Mouse (Mus musculus) stomach, embryonic 14.5 days (tissue): ENCODE data around the gene Rapsn. TPM values are rescaled to one million over a fixed set of nuclear protein-coding genes. Genes with fewer than 3 reads are reported as not detected.

ENCODE experiments used
- ATAC-seq: fragments of 200-750 bp; cut with Nextera tagmentation; 2 replicates; pipeline ENCODE4 v1.8.0; 2017; ENCODE audit warnings: low read depth, moderate TSS enrichment; ENCODE audit not compliant: insufficient number of reproducible peaks, insufficient read depth, low FRiP score
- H3K27ac ChIP-seq: fragments of 300-500 bp; sonication (generic); 2 replicates; pipeline ENCODE4 v1.5.1; 2014; ENCODE audit warnings: mild to moderate bottlenecking, low read length, moderate library complexity, mixed read lengths
- H3K27me3 ChIP-seq: fragments of 300-500 bp; sonication (generic); 2 replicates; pipeline ENCODE4 v1.6.1; 2014; ENCODE audit warnings: low read length, control low read depth, mixed read lengths; ENCODE audit not compliant: control insufficient read depth, insufficient read depth
- H3K36me3 ChIP-seq: fragments of 300-500 bp; sonication (generic); 2 replicates; pipeline ENCODE4 v1.6.1; 2014; ENCODE audit warnings: mild to moderate bottlenecking, control low read depth, low read length, moderate library complexity, mixed read lengths; ENCODE audit not compliant: control insufficient read depth, insufficient read depth
- H3K4me1 ChIP-seq: fragments of 300-500 bp; sonication (generic); 2 replicates; pipeline ENCODE4 v1.6.1; 2014; ENCODE audit warnings: low read length, control low read depth, mixed read lengths; ENCODE audit not compliant: control insufficient read depth, insufficient read depth
- H3K4me2 ChIP-seq: fragments of 300-500 bp; sonication (generic); replicated peaks from 2 replicates; pipeline ENCODE4 v1.6.1; 2014; ENCODE audit warnings: low read depth, low read length, control low read depth
- H3K4me3 ChIP-seq: fragments of 300-500 bp; sonication (generic); 2 replicates; pipeline ENCODE4 v1.5.1; 2014; ENCODE audit warnings: low read depth, low read length, control low read depth
- H3K9ac ChIP-seq: fragments of 300-500 bp; sonication (generic); replicated peaks from 2 replicates; pipeline ENCODE4 v1.6.1; 2014; ENCODE audit warnings: low read depth, mild to moderate bottlenecking, control low read depth, low read length, moderate library complexity, mixed read lengths
- H3K9me3 ChIP-seq: fragments of 300-500 bp; sonication (generic); 2 replicates; pipeline ENCODE4 v1.6.1; 2016; ENCODE audit warnings: low read depth, low read length, control low read depth; ENCODE audit not compliant: control insufficient read depth
- WGBS: fragments of 180-500 bp; shearing (Covaris S2); extraction: QIAGEN DNeasy Blood & Tissue Kit; methylation state at CpG from one replicate; pipeline ENCODE4 v1.1.7; 2014; 5-methylcytosine and 5-hydroxymethylcytosine counted together
- polyA plus RNA-seq: library from polyadenylated mRNA; unstranded; fragments of >200 nt; fragmentation: Nextera tagmentation; extraction: Ambion mirVana; gene quantifications from 2 replicates; pipeline ENCODE4 v1.2.1, GENCODE M21; 2014

Rapsn gene
- polyA plus RNA-seq, 1 experiment from 2014 or later, result 1.6 TPM

- peaks cover 10% of the 10 kb centered on the region; the same call in 1 of the 2 replicates for H3K36me3 ChIP-seq
- no peak overlapping the region for H3K27ac ChIP-seq
- H3K4me3 ChIP-seq, result no peak overlapping the region
- H3K9me3 ChIP-seq, result no peaks in the 10 kb centered on the region
- WGBS, result 86% methylated on average over 1 of the region's 1 CpGs
- H3K9ac ChIP-seq, result no peak overlapping the region
- H3K4me1 ChIP-seq, result no peaks in the 10 kb centered on the region
- H3K27me3 ChIP-seq, result no peaks in the 10 kb centered on the region
- ATAC-seq, result no peak
- H3K4me2 ChIP-seq, result no peak overlapping the region
These were observed 11.5 kb upstream of the Rapsn start for GRCm38 (mm10) chr2:91023956-91024355.

GRCm38 (mm10) chr2:91025081-91025516, 10.3 kb upstream of the Rapsn start:
- Histone ChIP-seq H3K9me3 (no peaks in the 10 kb centered on the region), H3K9ac (no peak overlapping the region), H3K36me3 (peaks cover 7% of the 10 kb centered on the region; the same call in 1 of the 2 replicates), H3K27ac (no peak overlapping the region), H3K4me1 (no peaks in the 10 kb centered on the region), H3K4me2 (no peak overlapping the region), H3K27me3 (no peaks in the 10 kb centered on the region), H3K4me3 (no peak overlapping the region)
- 82% methylated on average over 1 of the region's 1 CpGs for WGBS
- no peak for ATAC-seq

GRCm38 (mm10) chr2:91026491-91026890, 8.9 kb upstream of the Rapsn start:
- no peak for ATAC-seq
- Histone ChIP-seq H3K36me3 (no peaks in the 10 kb centered on the region), H3K4me3 (no peak overlapping the region), H3K4me2 (no peak overlapping the region), H3K27me3 (no peaks in the 10 kb centered on the region), H3K4me1 (no peaks in the 10 kb centered on the region), H3K9ac (no peak overlapping the region), H3K9me3 (no peaks in the 10 kb centered on the region), H3K27ac (no peak overlapping the region)
- WGBS, result 81% methylated on average over 1 of the region's 1 CpGs

DNA sequence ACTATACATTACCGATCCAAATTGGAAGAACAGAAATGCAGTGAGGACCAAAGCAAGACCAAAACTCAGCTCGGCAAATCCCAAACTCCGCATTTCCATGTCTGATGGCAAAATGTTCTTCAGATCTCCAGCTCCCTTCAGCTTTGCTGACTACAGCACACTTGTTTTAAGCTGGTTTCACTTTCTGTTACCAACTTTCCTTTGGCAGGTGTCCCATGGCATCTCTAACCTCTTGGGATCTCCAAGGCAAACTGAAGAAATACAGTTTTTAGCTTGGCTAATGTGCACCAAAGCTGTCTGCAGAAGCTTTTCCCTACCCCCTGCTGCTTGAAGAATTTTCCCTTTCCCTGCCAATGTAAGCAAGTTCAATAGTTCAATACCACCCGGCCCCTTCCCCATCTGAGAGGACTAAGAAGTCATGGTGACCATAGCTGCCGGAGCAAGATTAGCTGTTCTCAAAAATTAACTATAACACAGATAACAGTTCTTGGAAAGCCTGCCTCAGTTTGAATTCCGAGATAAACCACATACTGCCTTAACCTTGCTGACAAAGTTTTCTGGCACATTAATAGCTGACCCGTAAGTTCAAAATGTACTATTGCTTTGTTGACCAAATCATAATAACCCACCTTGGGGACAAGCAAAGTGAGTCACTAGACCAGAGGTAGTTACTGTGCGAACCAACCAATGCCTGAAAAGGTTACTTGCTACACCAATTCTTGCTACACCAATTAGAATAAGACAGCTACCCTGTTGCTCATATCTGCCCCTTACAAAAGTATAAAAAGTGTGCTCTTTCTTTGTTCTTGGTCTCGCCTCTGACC, 7.8 kb upstream of the Rapsn start:
- Histone ChIP-seq H3K9ac (no peak overlapping the region), H3K9me3 (no peaks in the 10 kb centered on the region), H3K4me3 (no peak overlapping the region), H3K36me3 (no peaks in the 10 kb centered on the region), H3K27ac (no peak overlapping the region), H3K4me1 (no peaks in the 10 kb centered on the region), H3K4me2 (no peak overlapping the region), H3K27me3 (no peaks in the 10 kb centered on the region)
- WGBS, result 85% methylated on average over 9 of the region's 9 CpGs
- ATAC-seq, result no peak

DNA sequence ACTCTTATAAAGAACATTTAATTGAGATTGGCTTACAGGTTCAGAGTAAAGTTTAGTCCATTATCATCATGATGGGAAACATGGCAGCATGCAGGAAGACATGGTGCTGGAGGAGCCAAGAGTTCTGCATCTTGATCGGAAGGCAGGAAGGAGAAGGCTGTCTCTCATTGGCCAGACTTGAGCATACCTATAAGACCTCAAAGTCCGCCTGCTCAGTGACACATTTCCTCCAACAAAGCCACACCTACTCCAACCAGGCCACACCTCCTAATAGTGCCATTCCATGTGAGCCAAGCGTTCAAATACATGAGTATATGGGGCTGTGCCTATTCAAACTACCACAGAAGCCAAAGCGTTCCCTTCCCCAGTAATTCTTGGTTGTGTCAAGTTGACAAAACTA, 4.2 kb upstream of the Rapsn start:
- H3K36me3 ChIP-seq, result no peaks in the 10 kb centered on the region
- no peaks in the 10 kb centered on the region for H3K4me1 ChIP-seq
- 85% methylated on average over 4 of the region's 4 CpGs for WGBS
- ATAC-seq, result no peak
- no peaks in the 10 kb centered on the region for H3K27me3 ChIP-seq
- no peaks in the 10 kb centered on the region for H3K9me3 ChIP-seq
- H3K9ac ChIP-seq, result no peak overlapping the region
- no peak overlapping the region for H3K4me3 ChIP-seq
- no peak overlapping the region for H3K27ac ChIP-seq
- H3K4me2 ChIP-seq, result no peak overlapping the region

GRCm38 (mm10) chr2:91033000-91033399, 2.4 kb upstream of the Rapsn start:
- H3K4me3 ChIP-seq, result no peak overlapping the region
- no peak overlapping the region for H3K27ac ChIP-seq
- WGBS, result 21% methylated on average over 3 of the region's 3 CpGs
- no peaks in the 10 kb centered on the region for H3K36me3 ChIP-seq
- no peaks in the 10 kb centered on the region for H3K27me3 ChIP-seq
- no peak for ATAC-seq
- H3K4me2 ChIP-seq, result no peak overlapping the region
- no peaks in the 10 kb centered on the region for H3K9me3 ChIP-seq
- no peaks in the 10 kb centered on the region for H3K4me1 ChIP-seq
- no peak overlapping the region for H3K9ac ChIP-seq

- Histone ChIP-seq H3K27me3 (no peaks in the 10 kb centered on the region), H3K4me2 (no peak overlapping the region), H3K4me3 (no peak overlapping the region), H3K4me1 (no peaks in the 10 kb centered on the region), H3K9ac (no peak overlapping the region), H3K27ac (no peak overlapping the region), H3K36me3 (no peaks in the 10 kb centered on the region), H3K9me3 (no peaks in the 10 kb centered on the region)
- WGBS, result 75% methylated on average over 8 of the region's 8 CpGs
- ATAC-seq, result no peak
These were observed 6.4 kb downstream of the Rapsn start for GRCm38 (mm10) chr2:91041786-91042185.

DNA sequence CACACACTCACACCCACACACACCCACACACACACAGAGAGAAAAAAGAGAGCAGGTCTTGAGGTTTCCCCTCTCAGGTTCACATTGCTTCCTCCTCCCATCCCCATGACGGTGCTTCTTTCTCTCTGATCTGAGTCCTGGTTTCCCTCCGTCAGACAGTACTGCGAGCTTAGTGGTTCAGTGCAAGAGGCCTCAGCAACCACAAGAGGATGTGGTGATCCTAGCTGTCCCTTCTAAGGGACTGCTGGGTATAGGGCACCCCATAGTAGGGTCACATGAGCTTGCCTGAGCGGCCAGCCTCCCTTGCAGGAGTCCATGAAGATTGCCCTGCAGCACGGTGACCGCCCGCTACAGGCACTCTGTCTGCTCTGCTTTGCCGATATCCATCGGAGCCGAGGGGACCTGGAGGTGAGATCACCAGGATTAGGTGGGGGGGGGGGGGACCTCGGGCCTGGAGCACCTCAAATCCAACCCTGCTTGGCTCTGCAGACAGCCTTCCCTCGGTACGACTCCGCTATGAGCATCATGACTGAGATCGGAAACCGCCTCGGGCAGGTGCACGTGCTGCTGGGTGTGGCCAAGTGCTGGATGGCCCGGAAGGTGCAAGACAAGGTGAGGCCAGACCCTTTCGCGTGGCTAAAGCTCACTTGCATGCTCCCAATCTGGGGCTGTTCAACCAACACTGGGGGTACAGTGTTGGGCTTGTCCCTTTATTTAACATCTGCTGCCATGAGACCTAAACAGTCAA, 7.4 kb downstream of the Rapsn start:
- no peaks in the 10 kb centered on the region for H3K36me3 ChIP-seq
- no peak overlapping the region for H3K27ac ChIP-seq
- H3K9ac ChIP-seq, result no peak overlapping the region
- H3K4me1 ChIP-seq, result no peaks in the 10 kb centered on the region
- no peaks in the 10 kb centered on the region for H3K9me3 ChIP-seq
- H3K27me3 ChIP-seq, result no peaks in the 10 kb centered on the region
- no peak overlapping the region for H3K4me3 ChIP-seq
- no peak; the same call in 1 of the 2 replicates for ATAC-seq
- H3K4me2 ChIP-seq, result no peak overlapping the region
- 66% methylated on average over 21 of the region's 21 CpGs for WGBS
